In the genomic region with DNA sequence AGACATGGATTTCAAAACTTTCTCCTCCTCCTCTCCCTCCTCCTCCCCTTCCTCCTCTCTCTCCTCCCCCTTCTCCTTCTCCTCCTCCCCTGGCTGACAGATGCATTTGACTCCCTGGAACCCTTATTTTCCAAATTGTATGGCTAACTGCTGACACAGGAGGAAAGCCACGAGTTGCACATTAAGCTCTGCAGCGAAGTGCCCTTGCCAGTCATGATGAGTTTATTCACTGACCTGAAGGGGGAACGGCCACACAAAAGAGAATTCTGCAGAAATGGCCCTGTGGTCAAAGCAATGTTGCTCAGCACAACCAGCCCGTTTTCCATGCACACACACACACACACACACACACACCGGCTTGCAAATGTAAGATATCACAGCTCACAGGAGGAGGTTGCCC, we compare ENCODE assay signal across 8 mouse cellular contexts.
DNase-seq lines count a peak whose midpoint lies in the region; ATAC-seq lines count a peak whose summit lies in the region.

No protein-coding gene starts in this region.

- no peak for ATAC-seq in hindbrain, embryonic 13.5 days (ENCODE audit: low FRiP score)
- ATAC-seq in liver, embryonic 12.5 days: peak; percentile 44; the same call in 1 of the 2 replicates

- peak overlapping the region; percentile 85 for H3K27ac ChIP-seq in heart, embryonic 10.5 days
- H3K27ac ChIP-seq in hindbrain, embryonic 13.5 days: peak overlapping the region; percentile 36
- peak overlapping the region; percentile 78 for H3K27ac ChIP-seq in liver, embryonic 12.5 days

- 44% methylated on average over 5 of the region's 5 CpGs for WGBS in heart, embryonic 10.5 days
- WGBS in hindbrain, embryonic 13.5 days: 26% methylated on average over 5 of the region's 5 CpGs
- 14% methylated on average over 5 of the region's 5 CpGs for WGBS in liver, embryonic 12.5 days (ENCODE audit: insufficient replicate concordance)

- H3K4me2 ChIP-seq in hindbrain, embryonic 13.5 days: no peak overlapping the region
- peak overlapping the region; percentile 54 for H3K4me2 ChIP-seq in liver, embryonic 12.5 days

- no peaks in the 10 kb centered on the region for H3K9me3 ChIP-seq in heart, embryonic 10.5 days
- H3K9me3 ChIP-seq in hindbrain, embryonic 13.5 days: no peaks in the 10 kb centered on the region
- H3K9me3 ChIP-seq in liver, embryonic 12.5 days (replicated peaks): no peaks in the 10 kb centered on the region

- peaks cover 69% of the 10 kb centered on the region for H3K4me1 ChIP-seq in heart, embryonic 10.5 days
- peaks cover 34% of the 10 kb centered on the region for H3K4me1 ChIP-seq in hindbrain, embryonic 13.5 days (replicated peaks)
- peaks cover 84% of the 10 kb centered on the region for H3K4me1 ChIP-seq in liver, embryonic 12.5 days

- no peak for DNase-seq in heart, embryonic 10.5 days (ENCODE audit: low spot score)
- no peak for DNase-seq in heart, adult 8-10 months (ENCODE audit: low spot score)
- peak; percentile 38 for DNase-seq in adipocyte (ENCODE audit: low spot score)
- DNase-seq in frontal cortex, adult 2 months (ENCODE audit: extremely low spot score in 1 of 2, low spot score in 1 of 2): no peak
- DNase-seq in c-Kit-positive CD71-positive TER-119-positive erythroid progenitor cells, embryonic 14.5 days (ENCODE audit: low spot score): no peak
- no peak for DNase-seq in left cerebral cortex, postnatal 36 days (ENCODE audit: low spot score in 2 of 2)

- no peak overlapping the region for H3K9ac ChIP-seq in hindbrain, embryonic 13.5 days
- H3K9ac ChIP-seq in liver, embryonic 12.5 days: peak overlapping the region; percentile 36; the same call in 1 of the 2 replicates

- no peaks in the 10 kb centered on the region for H3K27me3 ChIP-seq in heart, embryonic 10.5 days (ENCODE audit: insufficient read depth, poor library complexity, severe bottlenecking)
- H3K27me3 ChIP-seq in hindbrain, embryonic 13.5 days: no peaks in the 10 kb centered on the region
- H3K27me3 ChIP-seq in liver, embryonic 12.5 days (replicated peaks): no peaks in the 10 kb centered on the region

- no peaks in the 10 kb centered on the region for H3K36me3 ChIP-seq in heart, embryonic 10.5 days
- H3K36me3 ChIP-seq in hindbrain, embryonic 13.5 days: no peaks in the 10 kb centered on the region
- no peaks in the 10 kb centered on the region for H3K36me3 ChIP-seq in liver, embryonic 12.5 days

- no peak overlapping the region for H3K4me3 ChIP-seq in heart, embryonic 10.5 days
- H3K4me3 ChIP-seq in hindbrain, embryonic 13.5 days: no peak overlapping the region
- H3K4me3 ChIP-seq in liver, embryonic 12.5 days: no peak overlapping the region

- intact Hi-C loops in left cerebral cortex, postnatal 36 days (cut with DNase I): loop anchor here (5.0 to 10.0 kb wide), 2 partner anchors 76 to 338 kb away; no protein-coding TSS in a partner anchor
